20 mouse cellular contexts compared by ENCODE assay signal in the genomic region with DNA sequence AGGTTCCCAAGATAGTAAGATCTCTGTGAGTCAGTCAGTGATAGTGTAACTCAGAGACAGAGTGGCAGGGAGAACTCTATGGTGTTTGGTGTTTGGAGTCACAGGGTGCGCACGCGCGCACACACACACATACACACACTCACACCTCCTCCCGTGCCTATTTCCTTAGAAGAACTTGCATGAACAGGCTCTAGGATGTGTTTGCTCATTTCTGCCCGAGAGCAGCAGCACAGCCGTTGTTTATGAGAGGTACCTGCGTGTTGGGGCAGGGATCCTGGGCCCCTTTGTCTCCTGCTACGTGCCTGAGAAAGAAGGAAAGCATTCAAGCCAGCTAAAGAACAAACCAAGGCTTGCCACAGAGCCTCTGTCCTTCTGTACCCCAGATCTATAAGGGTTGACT. TPM values are rescaled to one million over a fixed set of nuclear protein-coding genes. Genes with fewer than 3 reads are reported as not detected.
A peak's percentile ranks its signal among the peaks of the same experiment; 100 is the strongest.
DNase-seq lines count a peak whose midpoint lies in the region; ATAC-seq and TF ChIP-seq lines count a peak whose summit lies in the region.
"Had no signal": no experiment of that assay in that cellular context is flagged by ENCODE, and none has a peak within 500 bp of the region (broad histone marks: within the 10 kb centered on the region; RNA-seq: fewer than 3 reads in every experiment).

No protein-coding gene starts in this region.

- no peak for DNase-seq in heart, embryonic 10.5 days (ENCODE audit: low spot score)
- DNase-seq in heart, postnatal 10 days: no peak
- DNase-seq in gonadal fat pad, adult 2 months (ENCODE audit: low read depth): peak; percentile 57
- DNase-seq in cerebellum, adult 2 months: no peak
- DNase-seq in testis, postnatal 10 days (ENCODE audit: low spot score): no peak
- no peak for DNase-seq in cerebellum, adult 8-10 months
- DNase-seq: adrenal gland, postnatal 36 days; cerebellum, adult 9-11 months; forebrain, postnatal 0 days; right cerebral cortex, postnatal 25 days had no signal

- H3K9ac ChIP-seq in stomach, embryonic 16.5 days (ENCODE audit: low read length): no peak overlapping the region; the same call in 1 of the 2 replicates
- H3K9ac ChIP-seq: forebrain, postnatal 0 days; heart, embryonic 15.5 days; liver, embryonic 15.5 days; neural tube, embryonic 12.5 days had no signal

- H3K36me3 ChIP-seq in heart, embryonic 10.5 days: no peaks in the 10 kb centered on the region
- H3K36me3 ChIP-seq in stomach, embryonic 16.5 days (ENCODE audit: control insufficient read depth, insufficient read depth, low read length): no peaks in the 10 kb centered on the region
- H3K36me3 ChIP-seq: heart, embryonic 15.5 days; liver, embryonic 15.5 days; neural tube, embryonic 12.5 days had no signal

- H3K4me1 ChIP-seq in heart, embryonic 10.5 days: peaks cover 41% of the 10 kb centered on the region
- peaks cover 8% of the 10 kb centered on the region for H3K4me1 ChIP-seq in brown adipose tissue, adult 24 weeks (ENCODE audit: control insufficient read depth, insufficient read depth, insufficient read length, low read length)
- no peaks in the 10 kb centered on the region for H3K4me1 ChIP-seq in stomach, embryonic 16.5 days (ENCODE audit: control insufficient read depth, insufficient read depth, low read length)
- peaks cover 6% of the 10 kb centered on the region for H3K4me1 ChIP-seq in cerebellum, adult 2 months (ENCODE audit: control insufficient read depth, insufficient read depth, low read length)
- H3K4me1 ChIP-seq: liver, embryonic 15.5 days; neural tube, embryonic 12.5 days had no signal

- TF ChIP-seq CTCF in cerebellum, adult 2 months (IDR thresholded peaks at IDR 0.05; ENCODE audit: borderline replicate concordance, insufficient read depth, low read depth, low read length): no peak

- H3K27me3 ChIP-seq in heart, embryonic 10.5 days (ENCODE audit: insufficient read depth, poor library complexity, severe bottlenecking): no peaks in the 10 kb centered on the region
- H3K27me3 ChIP-seq in stomach, embryonic 16.5 days (ENCODE audit: control insufficient read depth, insufficient read depth, low read length): no peaks in the 10 kb centered on the region
- no peaks in the 10 kb centered on the region for H3K27me3 ChIP-seq in cerebellum, adult 2 months (ENCODE audit: control insufficient read depth, insufficient read depth, low read length)
- H3K27me3 ChIP-seq: heart, embryonic 15.5 days; liver, embryonic 15.5 days; neural tube, embryonic 12.5 days had no signal

- intact Hi-C loops in heart, postnatal 10 days (cut with DNase I): no loop called here

- H3K4me3 ChIP-seq in heart, embryonic 10.5 days: no peak overlapping the region
- 0 out of 2 replicates have a peak overlapping the region, but pooled peaks have one; percentile 12 for H3K4me3 ChIP-seq in brown adipose tissue, adult 24 weeks (ENCODE audit: insufficient read depth, low read depth, low read length)
- H3K4me3 ChIP-seq in stomach, embryonic 16.5 days (replicated peaks; ENCODE audit: low read length): peak overlapping the region; percentile 26; the same call in 1 of the 2 replicates
- no peak overlapping the region for H3K4me3 ChIP-seq in cerebellum, adult 2 months (replicated peaks; ENCODE audit: insufficient read depth, low read depth, low read length)
- H3K4me3 ChIP-seq: erythroblast, embryonic 14.5 days; heart, embryonic 15.5 days; liver, embryonic 15.5 days; megakaryocyte, embryonic 14.5 days; neural tube, embryonic 12.5 days had no signal

- no peak for TF ChIP-seq POLR2A in cerebellum, adult 2 months (IDR thresholded peaks at IDR 0.05; ENCODE audit: borderline replicate concordance, insufficient read depth, low read length)

- ATAC-seq in stomach, embryonic 16.5 days (ENCODE audit: insufficient read depth, low FRiP score): peak; percentile 68; the same call in 1 of the 2 replicates
- ATAC-seq: activated CD4-positive, CD25-positive, alpha-beta regulatory T cell, adult 4 months; forebrain, postnatal 0 days; inflammation-experienced regulatory T-cells, adult 6 months; lung, postnatal 0 days had no signal

- peak overlapping the region; percentile 32 for H3K4me2 ChIP-seq in stomach, embryonic 16.5 days (ENCODE audit: low read depth, low read length)
- H3K4me2 ChIP-seq: heart, embryonic 15.5 days; liver, embryonic 15.5 days; neural tube, embryonic 12.5 days had no signal

- WGBS in heart, embryonic 10.5 days: 85% methylated on average over 9 of the region's 9 CpGs
- WGBS in stomach, embryonic 16.5 days: 72% methylated on average over 9 of the region's 9 CpGs
- WGBS in cerebellum, adult 2 months: 88% methylated on average over 9 of the region's 9 CpGs

- peak overlapping the region; percentile 36; the same call in 1 of the 2 replicates for H3K27ac ChIP-seq in heart, embryonic 10.5 days
- 0 out of 2 replicates have a peak overlapping the region, but pooled peaks have one; percentile 18 for H3K27ac ChIP-seq in brown adipose tissue, adult 24 weeks (replicated peaks; ENCODE audit: low read depth, low read length)
- peak overlapping the region; percentile 96 for H3K27ac ChIP-seq in stomach, embryonic 16.5 days (ENCODE audit: low read length)
- H3K27ac ChIP-seq in cerebellum, adult 2 months (ENCODE audit: insufficient read depth, low read length): no peak overlapping the region
- H3K27ac ChIP-seq: heart, embryonic 15.5 days; liver, embryonic 15.5 days; neural tube, embryonic 12.5 days had no signal

- no peaks in the 10 kb centered on the region for H3K9me3 ChIP-seq in heart, embryonic 10.5 days
- no peaks in the 10 kb centered on the region for H3K9me3 ChIP-seq in stomach, embryonic 16.5 days (replicated peaks; ENCODE audit: control insufficient read depth, low read length)
- H3K9me3 ChIP-seq: heart, embryonic 15.5 days; liver, embryonic 15.5 days; megakaryocyte, embryonic 14.5 days; neural tube, embryonic 12.5 days had no signal

RNA-seq across cellular contexts. Expression of a gene that starts 17.3 kb away (rescaled TPM):
- 16.8 and 18.6 TPM in 2 replicates for polyA plus RNA-seq in heart, embryonic 10.5 days (2016; fragmentation: Nextera tagmentation; extraction: Ambion mirVana)
- total RNA-seq in heart, postnatal 10 days (2021): 10 to 100 TPM; 62.2 to 65.4 TPM
- 35.8 and 41.1 TPM in 2 replicates for polyA plus RNA-seq in brown adipose tissue, adult 24 weeks (2012; ENCODE audit: insufficient read depth, insufficient read length, missing spikeins)
- 39.4 and 42.4 TPM in 2 replicates for polyA plus RNA-seq in gonadal fat pad, adult 2 months (2012; rRNA removed)
- 19.7 and 19.8 TPM in 2 replicates for polyA plus RNA-seq in stomach, embryonic 16.5 days (2015; fragmentation: Nextera tagmentation; extraction: Ambion mirVana)
- 10.1 and 10.3 TPM in 2 replicates for polyA plus RNA-seq in cerebellum, adult 2 months (2012; rRNA removed)

Comparison
In these comparisons a context has a peak if more than half of its experiments do, and no peak if none do; other contexts are left out.
1. H3K4me3 ChIP-seq: peak in brown adipose tissue, adult 24 weeks (single experiment) and stomach, embryonic 16.5 days (single experiment); none in heart, embryonic 10.5 days (single experiment) and cerebellum, adult 2 months (single experiment).